Mouse (Mus musculus) liver, embryonic 14.5 days (tissue): ENCODE measurements around the gene Heatr6. TPM values are rescaled to one million over a fixed set of nuclear protein-coding genes. Genes with fewer than 3 reads are reported as not detected.
A peak's percentile ranks its signal among the peaks of the same experiment; 100 is the strongest.

Source experiments
- ATAC-seq: fragments of 200-750 bp; cut with Nextera tagmentation; 2 replicates; pipeline ENCODE4 v1.8.0; 2017; ENCODE audit warnings: moderate number of reproducible peaks, mild to moderate bottlenecking, moderate library complexity; ENCODE audit not compliant: insufficient read depth
- DNase-seq, 3 experiments: peaks; one replicate each; pipeline ENCODE4 v3.0.0-alpha.2; 2012 to 2013; ENCODE audit warnings: low read depth in 3 of 3, low spot score in 3 of 3
- H3K27ac ChIP-seq: fragments of 300-500 bp; sonication (generic); 2 replicates; pipeline ENCODE4 v1.5.1; 2014; ENCODE audit warnings: moderate library complexity, mild to moderate bottlenecking, control low read depth, inconsistent platforms
- H3K27me3 ChIP-seq: fragments of 300-500 bp; sonication (generic); 2 replicates; pipeline ENCODE4 v1.6.1; 2014; ENCODE audit warnings: mild to moderate bottlenecking, low read length, moderate library complexity; ENCODE audit not compliant: control insufficient read depth, insufficient read depth
- H3K36me3 ChIP-seq: fragments of 300-500 bp; sonication (generic); replicated peaks from 2 replicates; pipeline ENCODE4 v1.6.1; 2014; ENCODE audit warnings: low read depth; ENCODE audit not compliant: control insufficient read depth, insufficient read depth
- H3K4me1 ChIP-seq, 2 experiments: fragments of 200-500 bp in 1 of 2; fragments of 300-500 bp in 1 of 2; sonication (generic) in 1 of 2; replicated peaks; 2 replicates each; pipeline ENCODE4 v1.6.1; 2012 to 2014; ENCODE audit warnings: antibody characterized with exemption in 1 of 2, inconsistent platforms in 1 of 2, low read length in 1 of 2; ENCODE audit not compliant: control insufficient read depth in 2 of 2, insufficient read depth in 2 of 2
- H3K4me2 ChIP-seq: fragments of 300-500 bp; sonication (generic); 2 replicates; pipeline ENCODE4 v1.6.1; 2014; ENCODE audit warnings: low read depth, mild to moderate bottlenecking, control low read depth, moderate library complexity
- H3K4me3 ChIP-seq, 2 experiments: fragments of 200-500 bp in 1 of 2; fragments of 300-500 bp in 1 of 2; sonication (generic) in 1 of 2; 2 replicates each; pipeline ENCODE4 v1.5.1; 2012 to 2014; ENCODE audit warnings: low read depth in 2 of 2, low read length in 2 of 2, mild to moderate bottlenecking in 2 of 2, control low read depth in 1 of 2, inconsistent platforms in 1 of 2, moderate library complexity in 1 of 2; ENCODE audit not compliant: insufficient read depth in 1 of 2
- H3K9ac ChIP-seq: fragments of 300-500 bp; sonication (generic); replicated peaks from 2 replicates; pipeline ENCODE4 v1.6.1; 2014; ENCODE audit warnings: mild to moderate bottlenecking, control low read depth, moderate library complexity
- H3K9me3 ChIP-seq: fragments of 300-500 bp; sonication (generic); 2 replicates; pipeline ENCODE4 v1.6.1; 2016; ENCODE audit warnings: low read length, mixed read lengths; ENCODE audit not compliant: control insufficient read depth
- CTCF ChIP-seq: IDR thresholded peaks from 2 replicates; pipeline ENCODE4 v1.5.1; 2016; ENCODE audit warnings: antibody characterized with exemption, low read depth, control low read depth
- EP300 ChIP-seq: IDR thresholded peaks from 2 replicates; pipeline ENCODE4 v1.6.1; 2016; ENCODE audit warnings: antibody characterized with exemption, low read depth
- WGBS: fragments of 180-500 bp; shearing (Covaris S2); extraction: QIAGEN DNeasy Blood & Tissue Kit; methylation state at CpG from one replicate; pipeline ENCODE4 v1.1.7; 2014; ENCODE audit not compliant: insufficient replicate concordance; 5-methylcytosine and 5-hydroxymethylcytosine counted together
- polyA plus RNA-seq, 2 experiments: library from polyadenylated mRNA; depleted of rRNA in 1 of 2; stranded (reverse) in 1 of 2; unstranded in 1 of 2; fragments of >200 nt; fragmentation: Nextera tagmentation in 1 of 2; extraction: Ambion mirVana in 1 of 2; gene quantifications; 2 replicates each; pipeline versions ENCODE4 v1.2.1 to v1.2.3; 2012 to 2014

The Heatr6 gene
- polyA plus RNA-seq, 2 experiments: 3.8 to 5.6 TPM

GRCm38 (mm10) chr11:83713925-83714324 is 39.6 kb upstream of the Heatr6 start:
- no peak overlapping the region for H3K4me2 ChIP-seq
- no peak for DNase-seq
- 14% methylated on average over 2 of the region's 2 CpGs for WGBS
- H3K4me1 ChIP-seq: no peaks in the 10 kb centered on the region
- H3K9ac ChIP-seq: no peak overlapping the region
- H3K9me3 ChIP-seq: no peaks in the 10 kb centered on the region
- TF ChIP-seq EP300 (no peak), CTCF (no peak)
- H3K4me3 ChIP-seq: no peak overlapping the region
- no peak for ATAC-seq
- no peaks in the 10 kb centered on the region for H3K36me3 ChIP-seq
- H3K27ac ChIP-seq: no peak overlapping the region
- no peaks in the 10 kb centered on the region for H3K27me3 ChIP-seq

GRCm38 (mm10) chr11:83717042-83717665 is 36.3 kb upstream of the Heatr6 start:
- Histone ChIP-seq H3K4me3 (no peak overlapping the region), H3K4me2 (no peak overlapping the region), H3K27ac (no peak overlapping the region), H3K9ac (no peak overlapping the region), H3K4me1 (no peaks in the 10 kb centered on the region), H3K36me3 (no peaks in the 10 kb centered on the region), H3K27me3 (no peaks in the 10 kb centered on the region), H3K9me3 (no peaks in the 10 kb centered on the region)
- TF ChIP-seq CTCF: no peak
- no peak for TF ChIP-seq EP300
- no peak for DNase-seq
- WGBS: 54% methylated on average over 6 of the region's 6 CpGs
- ATAC-seq: no peak

GRCm38 (mm10) chr11:83720766-83721165 is 32.7 kb upstream of the Heatr6 start:
- H3K4me1 ChIP-seq: no peaks in the 10 kb centered on the region

GRCm38 (mm10) chr11:83728757-83729432 is 24.6 kb upstream of the Heatr6 start:
- no peaks in the 10 kb centered on the region for H3K9me3 ChIP-seq
- H3K4me2 ChIP-seq: no peak overlapping the region
- H3K4me3 ChIP-seq: no peak overlapping the region
- no peaks in the 10 kb centered on the region for H3K4me1 ChIP-seq
- ATAC-seq (no peak), DNase-seq (no peak)
- no peaks in the 10 kb centered on the region for H3K27me3 ChIP-seq
- 44% methylated on average over 3 of the region's 3 CpGs for WGBS
- no peaks in the 10 kb centered on the region for H3K36me3 ChIP-seq
- TF ChIP-seq CTCF: peak; percentile 33
- TF ChIP-seq EP300: no peak
- no peak overlapping the region for H3K9ac ChIP-seq
- H3K27ac ChIP-seq: no peak overlapping the region

More at GRCm38 (mm10) chr11:83720766-83721165, 32.7 kb upstream of the Heatr6 start:
- no peak overlapping the region for H3K4me2 ChIP-seq
- H3K36me3 ChIP-seq: no peaks in the 10 kb centered on the region
- no peak for TF ChIP-seq EP300
- no peak for TF ChIP-seq CTCF
- no peak overlapping the region for H3K4me3 ChIP-seq
- no peak for DNase-seq
- no peaks in the 10 kb centered on the region for H3K9me3 ChIP-seq
- no peaks in the 10 kb centered on the region for H3K27me3 ChIP-seq
- no peak for ATAC-seq
- no peak overlapping the region for H3K9ac ChIP-seq
- H3K27ac ChIP-seq: no peak overlapping the region

GRCm38 (mm10) chr11:83731116-83731515 is 22.4 kb upstream of the Heatr6 start:
- Histone ChIP-seq H3K4me2 (no peak overlapping the region), H3K36me3 (no peaks in the 10 kb centered on the region), H3K9ac (no peak overlapping the region), H3K27me3 (no peaks in the 10 kb centered on the region), H3K4me1 (no peaks in the 10 kb centered on the region), H3K4me3 (no peak overlapping the region), H3K9me3 (no peaks in the 10 kb centered on the region), H3K27ac (no peak overlapping the region)
- DNase-seq (no peak), ATAC-seq (no peak)
- WGBS: 64% methylated on average over 1 of the region's 1 CpGs
- TF ChIP-seq EP300 (no peak), CTCF (no peak)
